Mouse (Mus musculus): ENCODE data around the gene Brwd1. TPM values are rescaled to one million over a fixed set of nuclear protein-coding genes. Genes with fewer than 3 reads are reported as not detected.
"Not testable (repeated sequence)": the region's sequence is repeated elsewhere in the genome, so short reads cannot be mapped to it uniquely, and the experiment has no call there.

Brwd1 gene
- polyA plus RNA-seq, 1 experiment from 2014 or later = 78.3 TPM

DNA sequence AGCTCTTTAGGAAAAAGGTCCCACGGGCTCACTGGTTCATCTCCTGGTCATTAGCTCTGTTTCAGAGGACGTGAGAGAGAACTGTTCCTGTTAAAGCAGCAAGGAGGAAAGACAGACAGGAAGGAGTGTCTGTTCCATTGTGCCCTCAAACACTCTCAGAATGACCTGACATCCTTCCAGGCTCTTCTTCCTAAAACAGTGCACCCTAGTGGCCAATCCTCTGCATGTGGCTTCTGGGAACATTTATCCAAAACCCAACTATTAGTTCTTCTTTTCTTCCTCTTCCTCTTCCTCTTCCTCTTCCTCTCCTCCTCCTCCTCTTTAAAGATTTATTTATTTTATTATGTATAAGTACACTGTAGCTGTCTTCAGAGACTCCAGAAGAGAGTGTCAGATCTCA is 20.7 kb upstream of the Brwd1 start:
- no peak overlapping the region for H3K4me2 ChIP-seq (replicated peaks)
- no peaks in the 10 kb centered on the region for H3K27me3 ChIP-seq
- no peaks in the 10 kb centered on the region for H3K36me3 ChIP-seq
- no peak for ATAC-seq (ENCODE audit: insufficient number of reproducible peaks, low FRiP score, low TSS enrichment, low read depth)
- 51% methylated on average over 2 of the region's 2 CpGs for WGBS
- H3K9me3 ChIP-seq (replicated peaks) = no peaks in the 10 kb centered on the region
- H3K4me3 ChIP-seq (replicated peaks) = no peak overlapping the region
- H3K4me1 ChIP-seq = no peaks in the 10 kb centered on the region
- no peak overlapping the region for H3K9ac ChIP-seq
- no peak overlapping the region for H3K27ac ChIP-seq (replicated peaks)

DNA sequence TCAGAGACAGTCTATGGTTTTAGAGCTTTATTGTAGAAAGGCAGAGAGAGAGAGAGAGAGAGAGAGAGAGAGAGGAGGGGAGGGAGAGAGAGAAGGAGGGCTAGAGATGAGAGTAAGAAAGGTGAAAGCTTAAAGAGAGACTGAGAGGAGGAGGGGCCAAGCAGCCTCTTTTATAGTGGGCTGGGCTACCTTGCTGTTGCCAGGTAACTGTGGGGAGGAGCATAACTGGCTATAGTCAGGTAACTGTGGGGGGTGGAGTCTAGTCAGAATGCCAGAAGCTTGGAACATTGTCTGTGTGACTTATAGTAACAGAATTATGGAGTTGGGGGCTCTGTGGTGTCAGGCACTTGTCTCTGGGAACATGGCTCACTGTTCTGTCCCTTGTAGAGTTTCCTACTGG is 15.5 kb upstream of the Brwd1 start:
- H3K27ac ChIP-seq (replicated peaks); H3K36me3 ChIP-seq; H3K4me1 ChIP-seq; H3K9ac ChIP-seq; ATAC-seq (ENCODE audit: insufficient number of reproducible peaks, low FRiP score, low TSS enrichment, low read depth); H3K4me2 ChIP-seq (replicated peaks); H3K4me3 ChIP-seq (replicated peaks); H3K27me3 ChIP-seq; H3K9me3 ChIP-seq (replicated peaks): not testable (repeated sequence)

DNA sequence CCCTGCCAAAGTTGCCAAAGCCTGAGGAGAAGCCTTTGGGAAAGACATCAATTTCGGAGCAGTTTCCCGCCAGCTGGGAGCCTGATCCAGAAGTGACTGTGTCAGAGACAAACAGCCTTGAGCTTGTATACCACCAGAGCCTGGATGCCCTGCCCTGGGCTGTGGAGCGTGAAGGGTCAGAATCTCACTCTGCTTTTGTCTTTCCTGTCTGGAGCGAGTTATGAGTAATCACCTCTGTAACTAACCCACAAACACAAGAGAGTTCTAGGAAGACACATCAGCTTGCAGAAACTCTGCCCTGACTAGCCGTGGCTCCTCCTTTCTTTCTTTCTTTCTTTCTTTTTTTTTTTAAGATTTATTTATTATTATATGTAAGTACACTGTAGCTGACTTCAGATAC is 13.6 kb upstream of the Brwd1 start:
- Histone ChIP-seq H3K27me3 (no peaks in the 10 kb centered on the region), H3K4me2 (replicated peaks) (no peak overlapping the region), H3K4me3 (replicated peaks) (no peak overlapping the region), H3K36me3 (no peaks in the 10 kb centered on the region), H3K27ac (replicated peaks) (no peak overlapping the region), H3K9me3 (replicated peaks) (no peaks in the 10 kb centered on the region), H3K9ac (no peak overlapping the region), H3K4me1 (no peaks in the 10 kb centered on the region; the same call in 1 of the 2 replicates)
- 82% methylated on average over 5 of the region's 5 CpGs for WGBS
- no peak for ATAC-seq (ENCODE audit: insufficient number of reproducible peaks, low FRiP score, low TSS enrichment, low read depth)

DNA sequence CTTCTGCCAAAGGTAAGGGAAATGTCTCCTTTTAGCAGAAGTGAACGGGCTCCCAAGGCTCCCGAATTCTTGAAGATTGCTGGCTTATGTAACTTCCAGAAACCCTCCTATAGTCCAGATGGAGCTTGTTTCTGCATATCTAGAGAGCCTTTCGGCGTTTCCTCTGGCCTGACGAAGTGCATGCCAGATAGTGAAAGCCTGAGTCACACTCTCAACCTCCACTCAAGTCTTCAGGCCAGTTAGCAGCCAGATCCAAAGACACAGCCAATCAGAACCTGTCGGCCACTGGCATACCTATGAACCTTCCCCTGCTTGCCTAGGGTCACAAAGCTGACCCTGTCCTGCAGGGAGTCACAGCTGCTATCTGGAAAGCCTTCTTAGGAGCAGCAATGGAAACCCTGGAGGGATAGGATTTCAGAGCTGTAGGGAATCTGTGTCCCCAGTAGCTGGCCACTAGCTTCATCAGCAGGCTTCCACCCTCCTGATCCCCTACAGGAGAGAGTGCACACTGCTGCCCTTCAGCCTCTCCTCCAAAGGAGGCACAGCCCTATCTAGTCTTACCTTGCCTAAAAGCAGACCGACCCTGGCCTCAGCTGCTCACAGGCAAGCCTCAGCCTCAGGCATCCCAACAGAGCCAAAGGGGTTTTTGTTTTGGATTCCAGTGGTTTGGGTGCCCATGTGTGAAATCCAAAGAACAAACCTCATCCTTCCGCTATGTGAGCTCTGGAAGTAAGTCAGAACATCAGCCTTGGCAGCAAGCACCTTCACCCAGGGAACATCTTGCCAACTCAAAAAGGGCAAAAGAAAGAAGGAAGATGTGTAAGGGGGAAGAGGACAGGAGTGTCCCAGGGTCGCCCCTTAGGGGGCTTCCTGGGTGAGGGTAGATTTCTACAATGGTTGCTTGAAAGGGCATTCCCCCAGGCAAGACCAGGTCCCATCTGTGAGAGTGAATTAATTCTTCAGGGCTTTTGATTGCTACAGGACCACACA is 9.5 kb upstream of the Brwd1 start:
- Histone ChIP-seq H3K9ac (no peak overlapping the region), H3K36me3 (no peaks in the 10 kb centered on the region), H3K9me3 (replicated peaks) (no peaks in the 10 kb centered on the region), H3K4me3 (replicated peaks) (no peak overlapping the region), H3K27ac (replicated peaks) (no peak overlapping the region), H3K4me1 (peaks cover 12% of the 10 kb centered on the region), H3K27me3 (no peaks in the 10 kb centered on the region), H3K4me2 (replicated peaks) (no peak overlapping the region)
- 52% methylated on average over 9 of the region's 9 CpGs for WGBS
- ATAC-seq (ENCODE audit: insufficient number of reproducible peaks, low FRiP score, low TSS enrichment, low read depth) = no peak

DNA sequence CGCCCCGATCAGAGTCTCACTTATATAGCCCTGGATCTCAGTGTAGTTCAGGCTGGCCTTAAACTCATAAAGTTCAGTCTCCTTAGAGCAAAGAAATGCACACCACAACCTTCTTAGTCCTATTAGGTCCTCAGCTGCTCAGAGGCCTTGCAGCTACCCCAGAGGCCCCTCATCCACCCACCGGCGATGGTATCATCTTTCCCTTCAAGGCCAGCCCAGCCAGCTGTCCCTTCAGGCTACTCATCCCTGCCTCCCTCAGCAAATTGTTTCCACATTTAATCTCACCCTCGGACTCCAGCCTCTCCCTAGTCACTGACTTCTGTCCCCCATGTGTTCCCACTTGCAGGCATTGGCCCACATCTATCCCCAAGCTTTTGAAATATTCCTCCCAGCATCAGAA is 5.8 kb upstream of the Brwd1 start:
- peak overlapping the region; percentile 39; the same call in 1 of the 2 replicates for H3K27ac ChIP-seq (replicated peaks)
- no peak; the same call in 1 of the 2 replicates for ATAC-seq (ENCODE audit: insufficient number of reproducible peaks, low FRiP score, low TSS enrichment, low read depth)
- no peaks in the 10 kb centered on the region for H3K27me3 ChIP-seq
- H3K36me3 ChIP-seq = no peaks in the 10 kb centered on the region
- no peak overlapping the region for H3K9ac ChIP-seq
- H3K4me2 ChIP-seq (replicated peaks) = no peak overlapping the region
- H3K4me1 ChIP-seq = peaks cover 15% of the 10 kb centered on the region
- no peaks in the 10 kb centered on the region for H3K9me3 ChIP-seq (replicated peaks)
- H3K4me3 ChIP-seq (replicated peaks) = no peak overlapping the region
- 39% methylated on average over 5 of the region's 5 CpGs for WGBS

DNA sequence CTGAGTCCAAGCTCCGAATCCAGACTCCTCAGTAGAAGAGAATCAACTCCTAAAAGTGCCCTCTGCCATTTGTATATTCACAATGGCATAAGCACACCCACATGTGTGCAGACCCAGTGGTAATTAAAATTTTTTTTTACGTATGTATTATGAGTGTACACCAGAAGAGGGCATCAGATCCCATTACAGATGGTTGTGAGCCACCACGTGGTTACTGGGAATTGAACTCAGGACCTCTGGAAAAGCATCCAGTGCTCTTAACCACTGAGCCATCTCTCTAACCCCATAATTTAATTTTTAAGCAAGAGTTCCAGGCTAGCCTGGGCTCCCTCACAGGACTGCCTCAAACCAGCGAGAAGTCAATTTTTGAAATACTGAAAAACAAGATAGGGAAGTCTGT is 5.1 kb upstream of the Brwd1 start:
- Histone ChIP-seq H3K27me3 (no peaks in the 10 kb centered on the region), H3K36me3 (no peaks in the 10 kb centered on the region), H3K9me3 (replicated peaks) (no peaks in the 10 kb centered on the region), H3K4me3 (replicated peaks) (no peak overlapping the region), H3K4me1 (peaks cover 16% of the 10 kb centered on the region), H3K4me2 (replicated peaks) (no peak overlapping the region), H3K9ac (no peak overlapping the region), H3K27ac (replicated peaks) (no peak overlapping the region)
- 75% methylated on average over 4 of the region's 4 CpGs for WGBS
- ATAC-seq (ENCODE audit: insufficient number of reproducible peaks, low FRiP score, low TSS enrichment, low read depth) = no peak

DNA sequence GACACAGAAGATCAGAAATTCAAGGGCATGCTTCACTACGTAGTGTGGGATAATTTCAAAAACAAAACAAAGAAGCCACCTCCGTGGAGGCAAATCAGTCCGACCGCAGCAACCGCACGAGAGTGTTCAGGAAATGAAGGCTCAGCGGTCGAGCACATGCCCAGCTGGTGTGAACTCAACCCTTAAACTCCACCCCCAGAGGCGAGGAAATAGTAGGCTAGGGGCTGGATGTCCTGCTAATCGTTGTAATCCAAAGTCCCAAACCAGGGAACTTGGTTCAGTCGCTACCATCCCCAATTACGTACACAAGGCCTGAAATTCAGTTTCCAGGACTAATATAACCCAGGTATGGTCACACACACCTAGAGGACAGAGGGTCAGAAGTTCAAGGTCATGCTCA is 4.7 kb upstream of the Brwd1 start:
- Histone ChIP-seq H3K4me1 (peaks cover 16% of the 10 kb centered on the region), H3K9me3 (replicated peaks) (no peaks in the 10 kb centered on the region), H3K9ac (no peak overlapping the region), H3K27ac (replicated peaks) (no peak overlapping the region), H3K4me2 (replicated peaks) (no peak overlapping the region), H3K36me3 (no peaks in the 10 kb centered on the region), H3K4me3 (replicated peaks) (no peak overlapping the region), H3K27me3 (no peaks in the 10 kb centered on the region)
- WGBS = 71% methylated on average over 12 of the region's 12 CpGs
- ATAC-seq (ENCODE audit: insufficient number of reproducible peaks, low FRiP score, low TSS enrichment, low read depth) = no peak

DNA sequence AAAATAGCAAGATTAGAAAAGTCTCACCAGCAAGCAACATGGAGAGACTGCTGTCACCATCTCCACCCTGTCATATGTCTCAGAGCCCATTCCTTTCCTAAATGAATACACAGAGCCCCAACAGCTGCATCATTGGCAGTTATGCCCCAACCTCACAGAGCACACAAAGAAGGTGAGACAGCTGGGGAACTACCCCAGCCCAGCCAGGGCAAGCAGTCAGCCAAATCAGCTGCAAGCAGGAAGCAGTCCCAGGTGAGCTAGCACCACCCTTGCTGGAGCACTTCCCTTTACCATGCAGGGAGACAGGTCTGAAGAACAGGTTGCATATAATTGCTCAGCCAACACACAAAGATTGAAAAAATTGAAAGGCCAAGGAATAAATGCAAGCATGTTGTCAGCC is 3.3 kb upstream of the Brwd1 start:
- Histone ChIP-seq H3K4me2 (replicated peaks) (no peak overlapping the region), H3K9ac (no peak overlapping the region)
- no peak for ATAC-seq (ENCODE audit: insufficient number of reproducible peaks, low FRiP score, low TSS enrichment, low read depth)

DNA sequence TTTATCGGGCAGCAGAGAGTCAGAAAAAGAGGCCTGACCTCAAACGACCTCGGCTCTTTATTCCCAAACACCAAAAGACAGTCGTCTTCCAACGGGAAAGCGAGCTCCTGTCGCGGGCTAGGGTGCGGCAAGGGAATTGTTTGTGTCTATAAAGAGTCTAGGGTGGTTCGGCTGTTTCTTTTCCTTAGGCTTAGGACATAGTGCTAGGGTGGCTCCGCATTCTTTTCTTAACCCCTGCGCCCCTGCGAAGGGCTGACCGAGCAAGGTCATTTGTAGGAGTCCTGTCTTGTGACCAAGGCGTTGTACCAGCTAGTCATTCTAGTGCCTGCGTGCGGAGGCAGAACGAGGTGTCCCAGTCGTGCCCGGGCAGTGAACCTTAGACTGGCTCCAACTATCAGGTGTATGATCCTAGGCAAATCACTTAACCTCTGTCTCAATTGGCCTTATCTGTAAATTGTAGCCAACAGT is 887 bp upstream of the Brwd1 start:
- 0 out of 2 replicates have a peak overlapping the region, but pooled peaks have one; percentile 93 for H3K9ac ChIP-seq
- peak overlapping the region; percentile 88 for H3K4me3 ChIP-seq (replicated peaks)
- no peak for ATAC-seq (ENCODE audit: insufficient number of reproducible peaks, low FRiP score, low TSS enrichment, low read depth)
- no peaks in the 10 kb centered on the region for H3K9me3 ChIP-seq (replicated peaks)
- peak overlapping the region; percentile 64 for H3K4me2 ChIP-seq (replicated peaks)
- H3K4me1 ChIP-seq = peaks cover 23% of the 10 kb centered on the region
- no peaks in the 10 kb centered on the region for H3K27me3 ChIP-seq
- WGBS = 7% methylated on average over 20 of the region's 20 CpGs
- peak overlapping the region; percentile 95 for H3K27ac ChIP-seq (replicated peaks)
- peaks cover 27% of the 10 kb centered on the region for H3K36me3 ChIP-seq

More for the DNA sequence above, 3.3 kb upstream of the Brwd1 start:
- H3K27me3 ChIP-seq = no peaks in the 10 kb centered on the region
- no peak overlapping the region for H3K27ac ChIP-seq (replicated peaks)
- H3K36me3 ChIP-seq = peaks cover 4% of the 10 kb centered on the region; the same call in 1 of the 2 replicates
- H3K4me3 ChIP-seq (replicated peaks) = no peak overlapping the region
- no peaks in the 10 kb centered on the region for H3K9me3 ChIP-seq (replicated peaks)
- H3K4me1 ChIP-seq = peaks cover 23% of the 10 kb centered on the region

DNA sequence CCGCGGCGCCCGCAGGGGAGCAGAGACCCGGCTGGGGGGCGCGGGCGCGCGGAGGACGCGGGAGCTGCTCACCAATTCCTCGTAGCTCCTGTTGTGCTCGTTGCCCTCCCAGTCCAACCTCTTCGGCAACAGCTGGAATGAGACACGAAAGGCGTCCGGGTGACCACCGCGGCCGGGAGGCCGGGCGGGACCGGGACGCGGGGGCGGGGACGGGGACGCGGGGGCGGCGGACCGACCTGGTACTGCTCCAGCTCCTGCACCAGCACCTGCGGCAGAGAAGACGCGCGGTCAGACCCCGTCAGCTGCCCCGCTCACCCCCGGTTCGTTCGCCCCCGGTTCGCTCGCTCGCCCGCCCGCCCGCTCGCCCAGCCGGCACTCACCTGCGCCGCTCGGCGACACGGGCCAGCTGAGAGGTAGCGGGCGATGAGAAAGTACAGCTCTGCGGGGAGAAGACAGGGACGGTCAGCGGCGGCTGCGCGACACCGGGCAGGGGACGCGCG is 534 bp downstream of the Brwd1 start:
- peak overlapping the region; percentile 64 for H3K4me2 ChIP-seq (replicated peaks)
- peak overlapping the region; percentile 95 for H3K27ac ChIP-seq (replicated peaks)
- peak; percentile 12; the same call in 1 of the 2 replicates for ATAC-seq (ENCODE audit: insufficient number of reproducible peaks, low FRiP score, low TSS enrichment, low read depth)
- peak overlapping the region; percentile 93 for H3K9ac ChIP-seq
- peaks cover 21% of the 10 kb centered on the region for H3K4me1 ChIP-seq
- no peaks in the 10 kb centered on the region for H3K27me3 ChIP-seq
- under 1% methylated on average over 65 of the region's 68 CpGs for whole genome bisulfite sequencing
- peaks cover 35% of the 10 kb centered on the region for H3K36me3 ChIP-seq
- peak overlapping the region; percentile 88 for H3K4me3 ChIP-seq (replicated peaks)
- H3K9me3 ChIP-seq (replicated peaks) = no peaks in the 10 kb centered on the region

DNA sequence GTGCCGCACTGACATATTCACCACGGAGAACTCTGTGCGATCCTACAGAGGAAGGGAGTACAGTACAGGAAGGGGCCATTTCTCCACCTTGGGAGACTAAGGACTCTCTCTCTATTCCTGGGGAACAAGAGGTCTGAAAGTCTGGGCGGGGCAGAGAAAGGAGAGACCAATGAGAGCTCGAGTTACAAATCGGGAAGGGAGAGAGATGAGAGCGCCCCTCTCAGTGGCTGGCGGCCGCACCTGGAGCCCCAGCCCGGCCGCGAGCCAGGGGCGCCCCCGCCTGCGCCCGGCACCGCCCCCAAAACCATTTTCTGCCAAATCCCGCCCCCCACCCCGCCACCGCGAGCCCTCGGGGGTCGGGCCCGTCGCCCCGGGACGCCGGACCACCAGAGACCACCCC is 995 bp downstream of the Brwd1 start:
- ATAC-seq (ENCODE audit: insufficient number of reproducible peaks, low FRiP score, low TSS enrichment, low read depth) = peak; percentile 86
- H3K27me3 ChIP-seq = no peaks in the 10 kb centered on the region
- peaks cover 37% of the 10 kb centered on the region for H3K36me3 ChIP-seq
- peaks cover 21% of the 10 kb centered on the region for H3K4me1 ChIP-seq
- peak overlapping the region; percentile 88 for H3K4me3 ChIP-seq (replicated peaks)
- H3K9me3 ChIP-seq (replicated peaks) = no peaks in the 10 kb centered on the region
- H3K27ac ChIP-seq (replicated peaks) = peak overlapping the region; percentile 95
- WGBS = under 1% methylated on average over 17 of the region's 28 CpGs
- peak overlapping the region; percentile 64 for H3K4me2 ChIP-seq (replicated peaks)
- peak overlapping the region; percentile 93 for H3K9ac ChIP-seq
